Mouse (Mus musculus) megakaryocyte, adult 5-6 weeks (primary cell): ENCODE results near the gene Ifnl3. TPM values are rescaled to one million over a fixed set of nuclear protein-coding genes. Genes with fewer than 3 reads are reported as not detected.

Experiments used
- ATAC-seq: 2 replicates; pipeline ENCODE4 v1.8.0; 2016; ENCODE audit warnings: mild to moderate bottlenecking, inconsistent platforms; ENCODE audit not compliant: poor library complexity, severe bottlenecking
- total RNA-seq, 2 experiments: library from RNA; stranded (forward) in 1 of 2; stranded (reverse) in 1 of 2; fragments of 153-499, 151-499 nt in 1 of 2; fragments of 221-1000, 200-1000 nt in 1 of 2; gene quantifications; 2 replicates each; pipeline versions ENCODE4 v1.2.3 to v1.2.4; 2015 to 2017

The Ifnl3 gene
- total RNA-seq, 2 experiments from 2014 or later = not detected

- no peak for ATAC-seq
These were observed 23.2 kb downstream of the Ifnl3 start for GRCm38 (mm10) chr7:28545891-28546210.

- ATAC-seq = no peak
These were observed 24.0 kb downstream of the Ifnl3 start for GRCm38 (mm10) chr7:28546649-28547048.

- no peak for ATAC-seq
These were observed 24.5 kb downstream of the Ifnl3 start, which contains the start of gene Nccrp1 for GRCm38 (mm10) chr7:28547154-28547553. Nccrp1 (minus strand) TSS chr7:28547254.

DNA sequence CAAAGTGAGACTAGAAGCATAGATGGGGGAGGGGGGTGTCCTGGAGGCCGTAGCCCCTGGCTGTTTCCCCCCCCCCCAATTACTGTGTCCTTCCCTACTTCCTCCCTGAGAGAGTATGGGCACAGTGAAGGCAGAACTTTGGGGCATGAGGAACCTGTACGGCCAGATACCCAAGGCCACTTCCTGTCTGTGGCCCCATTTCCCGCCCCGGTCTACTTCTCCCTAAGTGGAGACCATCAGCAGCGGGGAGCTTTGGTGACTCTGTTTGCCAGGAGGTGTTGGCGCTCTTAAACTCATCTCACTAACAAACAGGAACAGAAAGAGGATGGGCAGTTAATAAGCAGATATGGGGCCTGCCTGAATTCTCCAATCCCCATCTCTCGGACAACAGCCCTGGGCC lies 25.0 kb downstream of the Ifnl3 start:
- peak; percentile 92 for ATAC-seq

GRCm38 (mm10) chr7:28553076-28553475 lies 30.4 kb downstream of the Ifnl3 start:
- no peak for ATAC-seq

DNA sequence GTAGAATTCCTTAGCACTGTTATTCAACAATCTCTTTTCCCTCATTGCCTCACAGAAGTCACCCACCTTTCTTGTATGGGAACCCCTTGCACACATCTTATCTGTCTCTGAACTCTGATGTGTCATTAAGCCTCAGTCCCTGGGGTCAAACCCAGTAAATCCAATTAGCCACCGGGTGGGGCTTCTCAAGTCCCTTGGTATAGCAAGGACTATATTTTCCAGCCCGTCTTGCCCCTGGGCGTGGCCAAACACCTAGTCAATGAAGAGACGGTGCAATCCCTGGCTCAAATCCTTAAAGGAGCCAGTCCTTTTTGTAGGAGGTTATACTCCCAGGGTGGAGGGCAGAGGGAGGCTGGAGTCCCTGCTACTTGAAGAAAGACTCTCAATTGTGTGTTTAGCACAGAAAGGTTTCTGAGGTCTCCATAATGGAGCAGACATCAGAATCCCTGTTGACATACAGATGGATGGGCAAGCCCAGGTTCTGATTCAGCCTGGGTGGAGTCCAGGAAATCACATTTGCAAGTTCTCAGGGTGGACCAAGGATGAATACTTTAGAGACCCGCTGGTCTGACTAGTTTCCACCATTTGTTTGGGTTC lies 33.4 kb downstream of the Ifnl3 start:
- ATAC-seq = no peak

DNA sequence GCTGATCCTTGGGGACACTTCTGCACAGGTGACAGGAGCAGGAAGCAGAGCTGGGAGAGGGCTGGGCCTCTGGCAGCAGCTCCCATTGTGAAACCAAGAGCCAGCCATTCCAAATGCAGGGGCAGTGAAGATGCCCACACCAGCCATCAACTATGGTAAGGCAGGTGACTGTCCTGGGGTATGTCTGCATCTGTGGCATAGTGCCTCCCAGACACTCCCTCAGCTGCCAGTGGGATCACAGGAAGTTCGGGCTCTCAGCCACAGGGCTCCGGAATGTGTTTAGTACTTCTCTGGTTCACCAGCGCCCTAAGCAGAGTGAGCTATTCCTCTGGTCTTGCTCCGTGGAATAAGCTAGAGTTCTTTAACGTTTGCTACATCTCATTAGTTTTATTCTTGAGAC lies 34.4 kb downstream of the Ifnl3 start:
- ATAC-seq = no peak

GRCm38 (mm10) chr7:28557708-28558107 lies 35.1 kb downstream of the Ifnl3 start:
- no peak for ATAC-seq

GRCm38 (mm10) chr7:28558486-28558885 lies 35.9 kb downstream of the Ifnl3 start:
- no peak for ATAC-seq

DNA sequence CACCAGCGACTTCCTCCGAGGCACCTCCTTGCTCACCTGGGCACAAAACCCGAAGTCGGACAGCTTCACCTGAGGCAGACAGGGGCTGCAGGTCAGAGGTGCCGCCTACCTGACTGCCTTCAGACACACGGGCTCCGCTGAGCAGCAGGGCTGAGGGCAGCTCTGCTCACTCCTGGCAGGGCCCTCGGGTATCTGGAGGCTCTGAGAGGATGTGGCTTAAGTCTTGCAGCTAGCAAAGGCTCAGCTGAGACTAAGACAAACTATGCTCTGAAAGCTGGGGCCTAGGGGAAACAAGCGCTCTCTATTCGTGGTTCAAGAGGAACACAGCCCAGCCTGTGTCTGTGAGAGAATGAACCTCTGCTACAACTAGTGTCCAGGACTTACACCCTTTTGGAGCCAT lies 38.2 kb downstream of the Ifnl3 start:
- ATAC-seq = no peak

DNA sequence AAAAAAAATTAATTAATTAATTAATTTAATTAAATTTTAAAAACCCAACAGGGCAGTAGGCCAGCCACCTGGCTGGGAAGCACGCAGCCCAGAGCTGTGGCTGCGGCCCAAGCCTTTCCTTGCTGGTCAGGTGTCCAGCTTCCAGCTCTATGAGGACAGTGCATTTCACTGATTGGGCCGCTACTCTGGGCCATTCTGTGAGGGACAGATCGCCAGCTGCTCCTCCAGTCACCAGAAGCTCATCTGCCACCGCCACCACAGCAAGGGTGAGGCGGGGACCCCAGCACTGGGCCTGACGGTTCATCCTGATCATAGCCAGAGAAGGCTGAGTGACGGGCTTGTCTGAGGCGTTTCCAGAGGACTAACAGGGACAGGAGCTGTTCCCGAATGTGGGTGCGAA lies 39.3 kb downstream of the Ifnl3 start:
- ATAC-seq = no peak

DNA sequence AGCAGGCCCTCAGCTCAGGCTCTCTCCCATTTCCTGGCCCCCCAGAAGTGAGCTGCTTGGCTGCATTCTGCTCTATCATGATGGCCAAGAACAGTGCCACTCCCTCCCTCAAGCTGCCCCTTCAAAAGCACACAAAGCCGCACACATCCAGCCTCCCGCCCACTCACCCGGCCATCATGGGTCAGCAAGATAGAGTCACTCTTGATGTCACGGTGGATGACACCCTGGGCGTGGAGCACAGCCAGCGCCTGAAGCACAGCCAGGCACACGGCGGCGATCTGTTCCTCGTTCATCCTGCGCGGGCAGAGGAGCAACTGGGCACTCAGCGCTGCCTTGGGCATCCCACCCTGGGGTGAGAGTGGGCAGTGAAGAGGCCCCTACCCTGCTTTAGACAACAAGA lies 39.7 kb downstream of the Ifnl3 start:
- no peak for ATAC-seq

DNA sequence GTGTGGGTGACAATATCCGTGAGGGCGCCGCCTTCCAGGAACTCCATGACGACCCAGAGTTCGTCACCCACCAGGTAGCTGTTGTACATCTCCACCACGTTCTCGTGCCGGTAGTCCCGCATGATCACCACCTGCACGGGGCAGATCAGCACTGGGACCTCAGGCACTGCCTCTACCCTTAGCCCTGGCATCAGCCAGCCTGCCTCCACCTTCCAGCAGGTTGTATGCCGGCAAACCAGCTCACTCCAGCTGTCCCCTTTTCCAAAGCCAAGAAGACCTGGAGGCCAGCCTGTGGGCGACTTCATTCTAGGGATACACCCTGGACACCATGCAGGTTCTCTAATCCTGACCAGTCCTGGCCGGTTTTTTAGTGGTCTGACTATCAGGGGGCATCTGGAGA lies 40.3 kb downstream of the Ifnl3 start:
- no peak for ATAC-seq

- ATAC-seq = no peak
These were observed 42.8 kb downstream of the Ifnl3 start for GRCm38 (mm10) chr7:28565407-28565806.

- no peak for ATAC-seq
These were observed 44.9 kb downstream of the Ifnl3 start for GRCm38 (mm10) chr7:28567539-28567938.

GRCm38 (mm10) chr7:28568253-28568652 lies 45.6 kb downstream of the Ifnl3 start:
- peak; percentile 92 for ATAC-seq

DNA sequence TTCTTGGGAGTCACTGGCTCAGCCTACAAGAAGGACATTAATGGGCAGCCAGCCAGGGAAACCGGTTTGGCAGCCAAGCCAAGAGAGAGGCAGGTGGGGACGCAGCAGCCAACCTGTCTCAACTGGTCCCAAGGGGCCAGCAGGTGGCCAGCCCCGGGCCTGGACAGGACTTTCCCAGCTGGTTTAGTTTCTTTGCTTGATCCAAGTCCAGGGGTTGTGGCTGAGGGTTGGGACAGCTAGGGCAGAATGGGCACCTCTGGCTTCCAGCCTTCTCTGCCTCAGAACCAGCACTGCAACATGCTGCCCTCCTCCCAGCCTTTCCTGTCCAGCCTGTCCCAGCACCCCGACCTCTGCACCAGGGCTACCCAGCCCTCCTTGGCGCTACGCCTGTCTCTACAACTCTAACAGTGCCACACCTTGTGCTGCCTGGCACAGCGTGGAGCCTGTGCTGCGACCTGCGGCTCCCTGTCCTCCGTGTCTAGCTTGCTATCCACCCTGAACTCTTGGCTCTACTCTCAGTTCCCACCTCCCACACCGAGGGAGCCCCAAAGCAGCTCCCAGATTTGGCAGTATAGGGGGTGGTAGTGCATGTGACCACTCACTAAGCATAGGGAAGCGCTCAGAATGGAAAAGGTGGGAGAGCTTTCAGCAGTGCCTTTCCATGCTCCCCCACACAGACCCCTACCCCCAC lies 47.8 kb downstream of the Ifnl3 start:
- no peak for ATAC-seq

GRCm38 (mm10) chr7:28570982-28571682 lies 48.5 kb downstream of the Ifnl3 start:
- no peak for ATAC-seq

DNA sequence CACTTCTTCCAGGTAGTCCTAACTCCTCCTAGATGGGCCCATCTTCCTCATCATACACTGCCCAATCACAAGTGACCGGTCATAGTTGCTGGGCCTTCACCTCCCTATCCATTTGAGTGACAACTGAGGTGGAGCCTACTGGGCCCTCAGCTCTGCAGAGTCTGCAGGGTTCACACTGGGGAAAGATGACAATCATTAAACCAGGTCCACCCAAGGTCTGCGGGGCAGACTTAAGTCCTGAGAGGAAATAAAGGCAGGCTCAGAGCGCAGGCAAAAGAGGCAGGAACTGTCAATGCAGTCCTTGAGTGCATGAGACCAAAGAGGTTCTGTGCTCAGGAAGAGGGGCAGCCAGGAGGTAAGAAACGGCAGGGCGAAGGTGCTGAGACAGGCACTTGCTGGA lies 50.1 kb downstream of the Ifnl3 start:
- no peak for ATAC-seq

GRCm38 (mm10) chr7:28573236-28573635 lies 50.6 kb downstream of the Ifnl3 start:
- ATAC-seq = no peak
